Mouse (Mus musculus): Measurements from ENCODE around the gene Rapgef1.
"Not testable (repeated sequence)": the region's sequence is repeated elsewhere in the genome, so short reads cannot be mapped to it uniquely, and the experiment has no call there.

The Rapgef1 gene

GRCm38 (mm10) chr2:29703104-29704081, 83.9 kb downstream of the Rapgef1 start:
- no peak for DNase-seq (ENCODE audit: low spot score in 2 of 2)

GRCm38 (mm10) chr2:29705493-29705892, 86.0 kb downstream of the Rapgef1 start:
- peak in 1 of 2 experiments; percentile 23 for DNase-seq (ENCODE audit: low spot score in 2 of 2)

DNA sequence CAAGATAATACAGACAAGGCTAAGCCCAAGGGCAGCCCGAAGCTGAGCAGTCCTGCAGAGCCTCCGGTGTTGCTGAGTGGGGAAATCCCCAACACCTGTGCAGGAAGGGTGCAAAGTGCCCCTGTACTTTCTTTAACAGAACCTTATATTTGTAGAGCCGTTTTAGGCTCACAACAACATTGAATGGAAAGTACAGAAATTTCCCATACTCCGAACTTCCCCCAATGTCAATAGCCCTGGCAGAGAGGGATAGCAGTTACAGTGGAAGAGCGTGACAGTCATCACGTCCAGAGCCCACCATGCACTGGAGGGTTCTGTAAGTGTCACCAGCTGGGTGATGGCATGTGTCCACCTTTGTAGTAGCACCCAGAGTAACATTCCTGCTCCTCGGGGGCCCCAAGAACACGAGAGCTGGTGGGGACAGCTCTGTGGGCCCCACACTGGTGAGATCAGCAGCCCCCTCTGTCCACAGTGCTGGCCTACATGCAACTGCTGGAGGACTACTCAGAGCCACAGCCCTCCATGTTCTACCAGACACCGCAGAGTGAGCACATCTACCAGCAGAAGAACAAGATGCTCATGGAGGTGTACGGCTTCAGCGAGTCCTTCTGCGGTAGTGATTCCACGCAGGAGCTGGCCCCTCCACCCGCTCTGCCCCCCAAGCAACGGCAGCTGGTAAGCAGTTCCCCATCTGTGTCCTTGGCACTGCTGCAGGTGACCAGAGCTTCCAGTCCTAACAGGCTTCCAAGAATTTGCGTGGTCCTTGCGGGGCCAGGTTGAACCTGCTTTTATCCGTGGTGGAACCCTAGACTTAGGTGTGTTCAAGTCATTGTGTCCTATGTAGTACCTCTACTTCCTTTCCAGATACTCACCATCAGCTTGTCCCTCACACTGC, 87.5 kb downstream of the Rapgef1 start:
- no peak for DNase-seq (ENCODE audit: low spot score in 2 of 2)

GRCm38 (mm10) chr2:29707731-29708130, 88.2 kb downstream of the Rapgef1 start:
- no peak for DNase-seq (ENCODE audit: low spot score in 2 of 2)

- DNase-seq (ENCODE audit: low spot score in 2 of 2) = not testable (repeated sequence)
Observed at GRCm38 (mm10) chr2:29708209-29708608, 88.7 kb downstream of the Rapgef1 start.

DNA sequence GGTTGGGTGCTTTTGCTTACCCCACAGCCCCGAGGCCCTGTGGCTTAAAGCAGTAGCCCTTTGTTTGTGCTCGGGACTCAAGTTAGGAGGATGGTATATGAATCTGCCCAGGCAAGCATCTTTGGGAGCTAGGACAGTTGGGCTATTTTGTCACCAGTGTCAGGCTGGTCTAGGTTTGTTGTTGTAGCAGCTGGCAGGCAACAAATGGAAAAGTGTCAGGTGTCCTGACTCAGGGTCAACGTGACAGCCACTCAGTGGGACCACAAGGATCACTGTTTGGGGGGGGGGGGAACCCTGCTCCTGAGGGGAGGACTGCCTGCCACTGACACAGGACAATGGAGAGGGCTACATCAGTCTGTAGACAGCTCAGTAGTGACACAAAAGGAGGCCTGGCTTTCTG, 91.5 kb downstream of the Rapgef1 start:
- no peak for DNase-seq (ENCODE audit: low spot score in 2 of 2)

- no peak for DNase-seq (ENCODE audit: low spot score in 2 of 2)
Observed at GRCm38 (mm10) chr2:29711877-29712276, 92.4 kb downstream of the Rapgef1 start.

DNA sequence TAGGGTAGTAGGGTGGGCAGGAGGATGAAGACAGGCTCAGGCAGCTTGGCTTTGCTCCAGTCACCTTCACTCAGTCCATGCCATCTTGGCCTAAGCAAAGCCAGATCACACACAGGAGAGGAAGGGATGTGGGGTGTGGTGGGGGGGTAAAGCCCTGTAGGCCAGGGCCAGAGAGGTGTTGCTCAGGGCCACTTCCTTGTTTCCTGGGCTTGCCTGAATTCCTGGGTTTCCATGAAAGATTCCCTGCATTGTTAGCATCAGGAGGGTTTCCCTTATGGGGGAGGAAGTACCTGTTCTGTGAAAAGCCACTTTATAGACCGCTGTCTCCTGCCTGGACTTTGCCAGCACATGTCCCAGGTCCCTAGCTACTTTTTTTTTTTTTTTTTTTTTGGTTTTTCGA, 94.0 kb downstream of the Rapgef1 start:
- DNase-seq (ENCODE audit: low spot score in 2 of 2) = no peak

DNA sequence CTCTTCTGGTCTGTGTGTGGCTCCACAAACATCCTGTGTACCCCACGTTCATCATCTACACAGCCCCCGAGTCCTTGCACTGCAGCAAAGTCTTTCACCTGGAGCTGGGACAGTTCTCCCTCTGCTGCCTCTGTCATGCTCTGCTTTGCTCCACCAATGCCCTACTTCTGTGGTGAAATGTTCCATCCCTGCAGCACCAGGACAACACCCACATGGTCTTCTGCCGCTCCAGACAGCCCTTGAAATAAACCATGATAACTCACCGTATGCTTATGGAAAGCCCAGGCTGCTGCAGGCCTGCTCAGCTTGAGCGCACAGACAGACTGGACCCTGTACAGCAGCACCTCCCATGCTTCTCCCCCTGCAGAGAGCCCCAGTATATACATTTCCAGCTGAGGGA, 94.6 kb downstream of the Rapgef1 start:
- no peak for DNase-seq (ENCODE audit: low spot score in 2 of 2)

DNA sequence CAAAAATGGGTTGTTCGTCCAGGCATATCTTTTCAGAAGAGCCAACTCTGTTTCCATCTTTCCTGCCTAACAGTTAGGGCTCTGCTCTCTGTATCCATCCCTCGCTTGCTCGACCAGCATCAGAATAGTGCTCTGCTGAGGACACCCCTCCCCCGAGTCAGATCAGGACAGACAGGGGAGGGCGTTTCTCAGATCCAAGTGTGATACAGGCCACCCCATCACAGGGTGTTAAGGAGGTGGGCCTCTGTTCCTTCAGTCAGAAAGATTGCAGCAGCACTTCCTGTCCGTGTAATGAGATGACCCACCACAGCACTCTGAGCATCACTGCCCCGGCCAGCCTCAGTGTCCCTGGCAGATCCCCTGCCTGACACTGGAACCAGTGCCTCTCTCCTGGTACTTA, 96.6 kb downstream of the Rapgef1 start:
- DNase-seq (ENCODE audit: low spot score in 2 of 2) = no peak

GRCm38 (mm10) chr2:29716691-29717090, 97.2 kb downstream of the Rapgef1 start:
- no peak for DNase-seq (ENCODE audit: low spot score in 2 of 2)

- no peak for DNase-seq (ENCODE audit: low spot score in 2 of 2)
Observed at GRCm38 (mm10) chr2:29718581-29718980, 99.1 kb downstream of the Rapgef1 start.

DNA sequence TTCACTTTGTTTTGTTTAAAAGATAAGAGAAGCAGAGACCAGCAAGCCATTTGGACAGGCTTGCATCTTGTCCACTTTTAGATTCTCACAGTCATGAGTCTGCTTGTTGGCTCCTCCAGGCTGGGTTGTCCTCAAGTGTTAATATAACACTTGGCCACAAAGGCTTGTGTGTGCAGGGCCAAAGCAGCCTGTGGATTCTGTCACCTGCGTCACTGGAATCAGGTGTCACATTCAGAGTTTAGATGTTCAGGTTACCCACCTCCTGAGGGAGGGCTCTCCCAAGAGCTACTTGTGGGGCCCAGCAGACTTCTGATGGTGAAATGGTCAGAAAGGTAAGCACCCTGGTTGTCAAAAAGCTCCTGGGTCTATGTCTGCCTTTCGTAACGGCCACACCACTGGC, 103.6 kb downstream of the Rapgef1 start:
- no peak for DNase-seq (ENCODE audit: low spot score in 2 of 2)

GRCm38 (mm10) chr2:29724664-29725365, 105.3 kb downstream of the Rapgef1 start:
- no peak for DNase-seq (ENCODE audit: low spot score in 2 of 2)

DNA sequence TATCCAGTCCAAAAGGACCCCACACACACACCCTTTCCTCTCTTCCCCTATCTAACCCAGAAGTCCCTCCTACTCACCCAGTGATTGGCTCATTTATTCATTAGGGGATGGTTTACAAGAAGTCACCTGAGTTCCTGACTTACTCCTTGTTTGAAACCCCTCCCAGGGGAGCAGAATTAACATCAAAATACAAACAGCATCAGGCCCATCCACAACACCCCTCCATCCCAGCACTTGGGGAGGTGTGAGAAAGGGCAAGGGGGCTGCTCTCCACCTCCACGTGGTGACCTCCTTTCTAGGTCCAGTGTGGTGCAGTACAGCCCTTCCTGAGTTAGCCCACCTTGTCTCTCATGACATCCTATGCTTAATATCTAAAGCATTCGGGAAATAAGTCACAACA, 110.0 kb downstream of the Rapgef1 start:
- no peak for DNase-seq (ENCODE audit: low spot score in 2 of 2)

- DNase-seq (ENCODE audit: low spot score in 2 of 2) = no peak
Observed at GRCm38 (mm10) chr2:29731545-29731944, 112.0 kb downstream of the Rapgef1 start.

GRCm38 (mm10) chr2:29732559-29732958, 113.0 kb downstream of the Rapgef1 start:
- DNase-seq (ENCODE audit: low spot score in 2 of 2) = no peak

GRCm38 (mm10) chr2:29733348-29733747, 113.8 kb downstream of the Rapgef1 start:
- DNase-seq (ENCODE audit: low spot score in 2 of 2) = no peak

DNA sequence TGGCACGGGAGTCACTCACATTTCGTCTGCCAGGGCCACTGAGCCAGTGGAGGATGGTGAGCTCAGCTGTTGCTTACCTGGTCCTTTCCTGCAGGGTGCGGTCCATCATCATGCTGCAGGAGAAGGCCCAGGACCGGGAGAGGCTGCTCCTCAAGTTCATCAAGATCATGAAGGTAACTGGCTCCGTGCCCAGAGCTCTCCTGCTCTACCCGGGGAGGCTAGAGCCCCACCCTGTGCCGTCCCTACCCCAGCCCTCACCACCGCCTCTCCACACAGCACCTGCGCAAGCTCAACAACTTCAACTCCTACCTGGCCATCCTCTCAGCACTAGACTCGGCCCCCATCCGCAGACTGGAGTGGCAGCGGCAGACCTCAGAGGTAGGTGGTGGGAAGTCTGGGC, 116.2 kb downstream of the Rapgef1 start:
- DNase-seq (ENCODE audit: low spot score in 2 of 2) = peak in 1 of 2 experiments; percentile 48

GRCm38 (mm10) chr2:29737209-29737925, 117.8 kb downstream of the Rapgef1 start:
- no peak for DNase-seq (ENCODE audit: low spot score in 2 of 2)

DNA sequence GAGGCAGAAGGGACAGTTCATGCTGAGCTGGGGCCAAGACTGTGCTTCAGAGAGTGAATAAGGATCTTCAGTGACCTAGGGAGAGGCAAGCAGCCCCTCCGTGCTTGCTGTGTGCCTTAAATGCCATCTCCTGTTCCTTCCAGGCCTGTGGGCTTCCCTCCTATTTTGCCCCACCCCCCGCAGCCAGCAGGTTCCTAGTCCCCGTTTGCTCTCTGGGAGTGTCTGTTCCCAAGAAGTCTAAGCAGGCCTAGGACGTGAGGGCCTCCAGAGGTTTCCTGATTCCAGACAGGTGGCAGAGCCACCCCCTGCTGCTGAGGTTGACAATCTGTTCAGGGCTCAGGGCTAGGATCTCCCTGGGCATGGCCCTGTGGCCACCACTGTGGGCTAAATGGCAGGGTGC, 119.3 kb downstream of the Rapgef1 start:
- DNase-seq (ENCODE audit: low spot score in 2 of 2) = no peak
